Mouse (Mus musculus): ENCODE data around the gene Mdga1. TPM values are rescaled to one million over a fixed set of nuclear protein-coding genes. Genes with fewer than 3 reads are reported as not detected.

Gene Mdga1
- total and polyA plus RNA-seq, 3 experiments: 0.05 TPM; not detected in 1

GRCm38 (mm10) chr17:29819608-29820007 lies 150.3 kb downstream of the Mdga1 start:
- DNase-seq (ENCODE audit: low spot score): no peak
- no peak for ATAC-seq (ENCODE audit: extremely low read depth, insufficient number of reproducible peaks, low FRiP score, poor library complexity, severe bottlenecking)
- Histone ChIP-seq H3K4me3 (ENCODE audit: low read depth, low read length) (no peak overlapping the region), H3K9me3 (replicated peaks) (no peaks in the 10 kb centered on the region), H3K36me3 (replicated peaks) (no peaks in the 10 kb centered on the region), H3K4me1 (ENCODE audit: insufficient read depth, low read depth, low read length) (peaks cover 14% of the 10 kb centered on the region; the same call in 1 of the 2 replicates), H3K27me3 (ENCODE audit: insufficient read depth, low read length) (peaks cover 67% of the 10 kb centered on the region)
- TF ChIP-seq CTCF (IDR thresholded peaks at IDR 0.05; ENCODE audit: low read depth, low read length): no peak
- no peak for TF ChIP-seq GATA2 (IDR thresholded peaks at IDR 0.05; ENCODE audit: borderline replicate concordance, low read depth, low read length)
- no peak for TF ChIP-seq TAL1 (conservative IDR thresholded peaks at IDR 0.05; ENCODE audit: low read depth, low read length)
- no peak for TF ChIP-seq GATA1 (IDR thresholded peaks at IDR 0.05; ENCODE audit: borderline replicate concordance, low read length)
- no peak for TF ChIP-seq POLR2AphosphoS5 (IDR thresholded peaks at IDR 0.05; ENCODE audit: insufficient replicate concordance, low read depth, low read length)

GRCm38 (mm10) chr17:29818989-29819388 lies 150.9 kb downstream of the Mdga1 start:
- Histone ChIP-seq H3K4me1 (ENCODE audit: insufficient read depth, low read depth, low read length) (peaks cover 17% of the 10 kb centered on the region; the same call in 1 of the 2 replicates), H3K4me3 (ENCODE audit: low read depth, low read length) (no peak overlapping the region), H3K9me3 (replicated peaks) (no peaks in the 10 kb centered on the region), H3K36me3 (replicated peaks) (no peaks in the 10 kb centered on the region), H3K27me3 (ENCODE audit: insufficient read depth, low read length) (peaks cover 65% of the 10 kb centered on the region)
- DNase-seq (ENCODE audit: low spot score) (no peak), ATAC-seq (ENCODE audit: extremely low read depth, insufficient number of reproducible peaks, low FRiP score, poor library complexity, severe bottlenecking) (no peak)
- TF ChIP-seq CTCF (IDR thresholded peaks at IDR 0.05; ENCODE audit: low read depth, low read length): no peak
- no peak for TF ChIP-seq GATA1 (IDR thresholded peaks at IDR 0.05; ENCODE audit: borderline replicate concordance, low read length)
- TF ChIP-seq GATA2 (IDR thresholded peaks at IDR 0.05; ENCODE audit: borderline replicate concordance, low read depth, low read length): no peak
- TF ChIP-seq TAL1 (conservative IDR thresholded peaks at IDR 0.05; ENCODE audit: low read depth, low read length): no peak
- no peak for TF ChIP-seq POLR2AphosphoS5 (IDR thresholded peaks at IDR 0.05; ENCODE audit: insufficient replicate concordance, low read depth, low read length)

DNA sequence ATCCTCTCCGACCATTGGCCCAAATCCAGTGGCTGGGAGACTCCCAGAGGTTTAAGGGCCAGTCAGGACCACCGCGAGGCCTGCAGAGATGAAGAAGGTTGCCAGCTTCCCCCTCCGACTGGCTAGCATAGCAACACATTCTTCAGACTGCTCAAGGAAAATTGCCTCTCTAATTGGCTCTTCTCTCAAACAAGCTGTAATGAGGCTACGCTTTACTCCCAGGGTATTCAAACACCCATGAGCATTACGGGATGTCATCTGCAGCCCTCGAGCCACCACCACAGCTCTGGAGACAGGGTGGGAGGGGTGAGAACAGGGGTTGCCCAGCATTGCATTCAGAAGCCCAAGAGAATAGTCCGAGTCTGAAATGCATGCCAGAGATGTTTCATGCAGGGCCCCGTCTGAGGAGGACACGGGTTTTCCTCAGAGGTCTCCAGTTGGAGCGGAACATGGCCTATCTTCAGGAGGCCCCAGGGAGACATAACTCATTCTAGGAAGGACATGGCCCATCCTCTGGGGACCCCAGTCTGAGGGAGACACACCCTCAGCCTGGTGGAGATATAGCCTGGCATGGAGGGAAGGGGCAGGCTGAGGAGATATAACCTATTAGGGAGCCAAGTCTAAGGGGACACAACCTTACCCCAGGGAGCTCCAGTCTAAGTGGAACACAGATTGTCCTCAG lies 151.5 kb downstream of the Mdga1 start:
- no peak for DNase-seq (ENCODE audit: low spot score)
- no peak for ATAC-seq (ENCODE audit: extremely low read depth, insufficient number of reproducible peaks, low FRiP score, poor library complexity, severe bottlenecking)
- TF ChIP-seq POLR2AphosphoS5 (IDR thresholded peaks at IDR 0.05; ENCODE audit: insufficient replicate concordance, low read depth, low read length) (no peak), CTCF (IDR thresholded peaks at IDR 0.05; ENCODE audit: low read depth, low read length) (no peak), GATA1 (IDR thresholded peaks at IDR 0.05; ENCODE audit: borderline replicate concordance, low read length) (no peak), TAL1 (conservative IDR thresholded peaks at IDR 0.05; ENCODE audit: low read depth, low read length) (no peak), GATA2 (IDR thresholded peaks at IDR 0.05; ENCODE audit: borderline replicate concordance, low read depth, low read length) (no peak)
- Histone ChIP-seq H3K9me3 (replicated peaks) (no peaks in the 10 kb centered on the region), H3K36me3 (replicated peaks) (no peaks in the 10 kb centered on the region), H3K4me3 (ENCODE audit: low read depth, low read length) (no peak overlapping the region), H3K27me3 (ENCODE audit: insufficient read depth, low read length) (peaks cover 60% of the 10 kb centered on the region), H3K4me1 (ENCODE audit: insufficient read depth, low read depth, low read length) (peaks cover 23% of the 10 kb centered on the region)

- Histone ChIP-seq H3K27me3 (ENCODE audit: insufficient read depth, low read length) (peaks cover 37% of the 10 kb centered on the region), H3K36me3 (replicated peaks) (no peaks in the 10 kb centered on the region), H3K4me3 (ENCODE audit: low read depth, low read length) (no peak overlapping the region), H3K9me3 (replicated peaks) (no peaks in the 10 kb centered on the region), H3K4me1 (ENCODE audit: insufficient read depth, low read depth, low read length) (peaks cover 31% of the 10 kb centered on the region)
- TF ChIP-seq TAL1 (conservative IDR thresholded peaks at IDR 0.05; ENCODE audit: low read depth, low read length): no peak
- no peak for TF ChIP-seq CTCF (IDR thresholded peaks at IDR 0.05; ENCODE audit: low read depth, low read length)
- TF ChIP-seq GATA2 (IDR thresholded peaks at IDR 0.05; ENCODE audit: borderline replicate concordance, low read depth, low read length): no peak
- no peak for TF ChIP-seq POLR2AphosphoS5 (IDR thresholded peaks at IDR 0.05; ENCODE audit: insufficient replicate concordance, low read depth, low read length)
- no peak for DNase-seq (ENCODE audit: low spot score)
- no peak for ATAC-seq (ENCODE audit: extremely low read depth, insufficient number of reproducible peaks, low FRiP score, poor library complexity, severe bottlenecking)
These were observed 155.1 kb downstream of the Mdga1 start for GRCm38 (mm10) chr17:29814758-29815157.

DNA sequence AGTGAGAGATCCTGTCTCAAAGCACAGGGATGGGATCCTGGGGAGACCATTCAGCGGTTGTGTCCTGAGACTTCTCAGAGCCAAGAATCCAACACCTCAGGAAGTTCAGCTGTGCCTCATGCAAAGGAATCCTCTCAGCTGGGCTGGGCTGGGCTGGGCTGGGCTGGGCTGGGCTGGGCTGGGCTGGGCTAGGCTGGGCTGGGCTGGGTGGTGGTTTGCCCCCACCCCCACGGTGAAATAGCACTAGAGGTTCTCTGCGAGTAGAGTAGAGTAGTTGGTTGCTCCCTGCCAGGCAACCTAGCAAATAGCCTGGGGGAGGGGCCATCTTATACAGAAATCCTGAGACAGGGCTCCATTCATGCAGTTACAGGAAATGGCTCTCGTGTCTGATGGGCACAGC lies 156.6 kb downstream of the Mdga1 start:
- Histone ChIP-seq H3K36me3 (replicated peaks) (no peaks in the 10 kb centered on the region), H3K4me3 (ENCODE audit: low read depth, low read length) (no peak overlapping the region), H3K9me3 (replicated peaks) (no peaks in the 10 kb centered on the region), H3K27me3 (ENCODE audit: insufficient read depth, low read length) (peaks cover 22% of the 10 kb centered on the region), H3K4me1 (ENCODE audit: insufficient read depth, low read depth, low read length) (peaks cover 33% of the 10 kb centered on the region)
- no peak for DNase-seq (ENCODE audit: low spot score)
- no peak for ATAC-seq (ENCODE audit: extremely low read depth, insufficient number of reproducible peaks, low FRiP score, poor library complexity, severe bottlenecking)
- TF ChIP-seq POLR2AphosphoS5 (IDR thresholded peaks at IDR 0.05; ENCODE audit: insufficient replicate concordance, low read depth, low read length) (no peak), CTCF (IDR thresholded peaks at IDR 0.05; ENCODE audit: low read depth, low read length) (no peak), GATA1 (IDR thresholded peaks at IDR 0.05; ENCODE audit: borderline replicate concordance, low read length) (no peak), GATA2 (IDR thresholded peaks at IDR 0.05; ENCODE audit: borderline replicate concordance, low read depth, low read length) (no peak), TAL1 (conservative IDR thresholded peaks at IDR 0.05; ENCODE audit: low read depth, low read length) (no peak)

GRCm38 (mm10) chr17:29803545-29803944 lies 166.3 kb downstream of the Mdga1 start:
- DNase-seq (ENCODE audit: low spot score) (no peak), ATAC-seq (ENCODE audit: extremely low read depth, insufficient number of reproducible peaks, low FRiP score, poor library complexity, severe bottlenecking) (no peak)
- Histone ChIP-seq H3K9me3 (replicated peaks) (peaks cover 8% of the 10 kb centered on the region), H3K27me3 (ENCODE audit: insufficient read depth, low read length) (peaks cover 35% of the 10 kb centered on the region), H3K36me3 (replicated peaks) (no peaks in the 10 kb centered on the region), H3K4me3 (ENCODE audit: low read depth, low read length) (no peak overlapping the region), H3K4me1 (ENCODE audit: insufficient read depth, low read depth, low read length) (peaks cover 25% of the 10 kb centered on the region)
- TF ChIP-seq TAL1 (conservative IDR thresholded peaks at IDR 0.05; ENCODE audit: low read depth, low read length): no peak
- TF ChIP-seq CTCF (IDR thresholded peaks at IDR 0.05; ENCODE audit: low read depth, low read length): no peak
- TF ChIP-seq GATA2 (IDR thresholded peaks at IDR 0.05; ENCODE audit: borderline replicate concordance, low read depth, low read length): no peak
- TF ChIP-seq POLR2AphosphoS5 (IDR thresholded peaks at IDR 0.05; ENCODE audit: insufficient replicate concordance, low read depth, low read length): no peak
- TF ChIP-seq GATA1 (IDR thresholded peaks at IDR 0.05; ENCODE audit: borderline replicate concordance, low read length): no peak
